8 mouse cellular contexts compared by ENCODE assay signal in the genomic region with DNA sequence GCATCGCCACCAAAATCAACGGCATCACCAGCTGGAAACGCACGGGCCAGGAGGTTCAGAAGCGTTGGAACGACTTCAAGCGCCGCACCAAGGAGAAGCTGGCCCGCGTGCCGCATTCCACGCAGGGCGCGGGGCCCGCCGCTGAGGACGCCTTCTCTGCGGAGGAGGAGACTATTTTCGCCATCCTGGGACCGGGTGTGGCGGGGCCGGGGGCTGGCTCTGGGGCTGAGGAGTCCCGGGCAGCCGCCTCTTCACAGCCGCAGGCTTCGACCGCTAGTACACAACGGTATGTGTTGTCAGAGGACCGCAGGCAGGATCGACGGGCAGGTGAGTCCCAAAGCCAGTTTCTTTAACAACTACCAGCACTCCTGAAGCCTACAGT. TPM values are rescaled to one million over a fixed set of nuclear protein-coding genes. Genes with fewer than 3 reads are reported as not detected.
DNase-seq lines count a peak whose midpoint lies in the region; ATAC-seq and TF ChIP-seq lines count a peak whose summit lies in the region.

No protein-coding gene starts in this region.

- H3K4me2 ChIP-seq in lung, embryonic 14.5 days, result peak overlapping the region; percentile 72
- H3K4me2 ChIP-seq in forebrain, embryonic 14.5 days (ENCODE audit: low read length), result peak overlapping the region; percentile 87
- peak overlapping the region; percentile 73 for H3K4me2 ChIP-seq in midbrain, embryonic 11.5 days

- ATAC-seq in lung, embryonic 14.5 days (ENCODE audit: insufficient read depth), result no peak
- ATAC-seq in forebrain, embryonic 14.5 days, result no peak
- no peak for ATAC-seq in midbrain, embryonic 11.5 days (ENCODE audit: low FRiP score)
- ATAC-seq in megakaryocyte progenitor cell, adult 5-6 weeks (replicated peaks; ENCODE audit: poor library complexity), result no peak

- H3K9ac ChIP-seq in lung, embryonic 14.5 days, result peak overlapping the region; percentile 57
- H3K9ac ChIP-seq in forebrain, embryonic 14.5 days (ENCODE audit: low read length), result peak overlapping the region; percentile 69
- H3K9ac ChIP-seq in midbrain, embryonic 11.5 days (ENCODE audit: low read length), result peak overlapping the region; percentile 65

- H3K27me3 ChIP-seq in lung, embryonic 14.5 days (ENCODE audit: insufficient read depth, low read length), result peaks cover 19% of the 10 kb centered on the region
- H3K27me3 ChIP-seq in forebrain, embryonic 14.5 days (replicated peaks; ENCODE audit: control insufficient read depth, insufficient read depth, low read length), result 0 out of 2 replicates have a peak, but pooled peaks cover 6% of the 10 kb centered on the region
- H3K27me3 ChIP-seq in midbrain, embryonic 11.5 days (ENCODE audit: control insufficient read depth, insufficient read depth, low read length), result peaks cover 23% of the 10 kb centered on the region

- TF ChIP-seq POLR2A in bone marrow, adult 2 months (IDR thresholded peaks at IDR 0.05; ENCODE audit: borderline replicate concordance, control insufficient read depth, low read depth, low read length), result no peak

- 2% methylated on average over 31 of the region's 31 CpGs for WGBS in lung, embryonic 14.5 days
- WGBS in bone marrow, adult 2 months, result 5% methylated on average over 31 of the region's 31 CpGs
- WGBS in forebrain, embryonic 14.5 days, result 2% methylated on average over 30 of the region's 31 CpGs
- WGBS in midbrain, embryonic 11.5 days, result 4% methylated on average over 31 of the region's 31 CpGs

- H3K36me3 ChIP-seq in lung, embryonic 14.5 days (ENCODE audit: insufficient read depth), result peaks cover 4% of the 10 kb centered on the region; the same call in 1 of the 2 replicates
- no peaks in the 10 kb centered on the region for H3K36me3 ChIP-seq in forebrain, embryonic 14.5 days (ENCODE audit: control insufficient read depth, insufficient read depth, low read length)
- H3K36me3 ChIP-seq in midbrain, embryonic 11.5 days (ENCODE audit: control insufficient read depth, insufficient read depth, low read length), result no peaks in the 10 kb centered on the region

- no peak for TF ChIP-seq CTCF in lung, embryonic 14.5 days (IDR thresholded peaks at IDR 0.05; ENCODE audit: low read depth)
- no peak for TF ChIP-seq CTCF in bone marrow, adult 2 months (IDR thresholded peaks at IDR 0.05; ENCODE audit: control insufficient read depth, insufficient read depth, low read length)

- H3K4me1 ChIP-seq in lung, embryonic 14.5 days (ENCODE audit: insufficient read depth), result no peaks in the 10 kb centered on the region
- no peaks in the 10 kb centered on the region; the same call in 1 of the 2 replicates for H3K4me1 ChIP-seq in bone marrow, adult 2 months (ENCODE audit: control insufficient read depth, insufficient read depth, low read length)
- H3K4me1 ChIP-seq in forebrain, embryonic 14.5 days (ENCODE audit: control insufficient read depth, insufficient read depth, low read length), result peaks cover 8% of the 10 kb centered on the region; the same call in 1 of the 2 replicates
- H3K4me1 ChIP-seq in midbrain, embryonic 11.5 days (ENCODE audit: control insufficient read depth, insufficient read depth, low read length), result peaks cover 15% of the 10 kb centered on the region

- no peaks in the 10 kb centered on the region for H3K9me3 ChIP-seq in lung, embryonic 14.5 days (ENCODE audit: low read depth, low read length)
- no peaks in the 10 kb centered on the region for H3K9me3 ChIP-seq in forebrain, embryonic 14.5 days (replicated peaks; ENCODE audit: control insufficient read depth, low read length)
- no peaks in the 10 kb centered on the region for H3K9me3 ChIP-seq in midbrain, embryonic 11.5 days (ENCODE audit: control insufficient read depth, low read length)

- H3K27ac ChIP-seq in lung, embryonic 14.5 days (ENCODE audit: low read depth), result no peak overlapping the region
- no peak overlapping the region for H3K27ac ChIP-seq in bone marrow, adult 2 months (ENCODE audit: control insufficient read depth, insufficient read depth, low read depth, low read length, poor library complexity)
- H3K27ac ChIP-seq in forebrain, embryonic 14.5 days (ENCODE audit: low read depth, low read length), result no peak overlapping the region
- no peak overlapping the region for H3K27ac ChIP-seq in midbrain, embryonic 11.5 days (ENCODE audit: low read depth, low read length)

- peak overlapping the region; percentile 52 for H3K4me3 ChIP-seq in lung, embryonic 14.5 days (ENCODE audit: low read depth, low read length)
- H3K4me3 ChIP-seq in bone marrow, adult 2 months (replicated peaks; ENCODE audit: control insufficient read depth, low read depth, low read length), result peak overlapping the region; percentile 9
- H3K4me3 ChIP-seq in forebrain, embryonic 14.5 days (ENCODE audit: low read depth, low read length), result peak overlapping the region; percentile 52
- peak overlapping the region; percentile 51 for H3K4me3 ChIP-seq in midbrain, embryonic 11.5 days (ENCODE audit: low read depth, low read length)

- peak; percentile 36 for DNase-seq in lung, embryonic 14.5 days
- DNase-seq in lung, postnatal 36 days, result no peak
- peak; percentile 27 for DNase-seq in forebrain, embryonic 14.5 days (ENCODE audit: low spot score)
- DNase-seq in induced T-regulatory cell, adult 2 months (ENCODE audit: low read depth), result peak; percentile 39
- DNase-seq in midbrain, embryonic 11.5 days (ENCODE audit: low spot score, missing footprints), result peak; percentile 93
- DNase-seq in layer of hippocampus, adult 9-11 months, result no peak

RNA-seq across cellular contexts. Expression of gene Mypop, which starts 1.2 kb away (rescaled TPM):
- 3.7 and 4.8 TPM in 2 replicates for polyA plus RNA-seq in lung, embryonic 14.5 days (2014; fragmentation: Nextera tagmentation; extraction: Ambion mirVana)
- polyA plus RNA-seq in bone marrow, adult 2 months (2011; ENCODE audit: insufficient read depth, insufficient read length, low replicate concordance, missing spikeins), result 0.83 and 1.1 TPM in 2 replicates
- 3.6 and 3.9 TPM in 2 replicates for polyA plus RNA-seq in forebrain, embryonic 14.5 days (2014; fragmentation: Nextera tagmentation; extraction: Ambion mirVana)
- 3.7 and 4.0 TPM in 2 replicates for polyA plus RNA-seq in midbrain, embryonic 11.5 days (2014; fragmentation: Nextera tagmentation; extraction: Ambion mirVana)
- total RNA-seq in megakaryocyte progenitor cell, adult 5-6 weeks (2015), result 0.17 TPM in 1 of 2 replicates, not detected in the other
- not detected in 2 replicates for total RNA-seq in megakaryocyte progenitor cell, adult 5-6 weeks (2017)

RNA-seq across cellular contexts. Expression of gene Nanos2, which starts 5.1 kb away (rescaled TPM):
- not detected in 2 replicates for polyA plus RNA-seq in lung, embryonic 14.5 days (2014; fragmentation: Nextera tagmentation; extraction: Ambion mirVana)
- polyA plus RNA-seq in bone marrow, adult 2 months (2011; ENCODE audit: insufficient read depth, insufficient read length, low replicate concordance, missing spikeins), result not detected in 2 replicates
- polyA plus RNA-seq in forebrain, embryonic 14.5 days (2014; fragmentation: Nextera tagmentation; extraction: Ambion mirVana), result 0.18 and 0.49 TPM in 2 replicates
- polyA plus RNA-seq in midbrain, embryonic 11.5 days (2014; fragmentation: Nextera tagmentation; extraction: Ambion mirVana), result 0.10 TPM in 2 replicates
- not detected in 2 replicates for total RNA-seq in megakaryocyte progenitor cell, adult 5-6 weeks (2015)
- not detected in 2 replicates for total RNA-seq in megakaryocyte progenitor cell, adult 5-6 weeks (2017)

RNA-seq across cellular contexts. Expression of gene Irf2bp1, which starts 11.6 kb away (rescaled TPM):
- 27.3 and 35.0 TPM in 2 replicates for polyA plus RNA-seq in lung, embryonic 14.5 days (2014; fragmentation: Nextera tagmentation; extraction: Ambion mirVana)
- 6.8 and 7.3 TPM in 2 replicates for polyA plus RNA-seq in bone marrow, adult 2 months (2011; ENCODE audit: insufficient read depth, insufficient read length, low replicate concordance, missing spikeins)
- polyA plus RNA-seq in forebrain, embryonic 14.5 days (2014; fragmentation: Nextera tagmentation; extraction: Ambion mirVana), result 25.9 and 33.3 TPM in 2 replicates
- polyA plus RNA-seq in midbrain, embryonic 11.5 days (2014; fragmentation: Nextera tagmentation; extraction: Ambion mirVana), result 24.1 and 26.5 TPM in 2 replicates
- total RNA-seq in megakaryocyte progenitor cell, adult 5-6 weeks (2015), result 16.4 and 16.8 TPM in 2 replicates
- 12.5 and 13.1 TPM in 2 replicates for total RNA-seq in megakaryocyte progenitor cell, adult 5-6 weeks (2017)

RNA-seq across cellular contexts. Expression of gene Foxa3, which starts 31.1 kb away (rescaled TPM):
- polyA plus RNA-seq in lung, embryonic 14.5 days (2014; fragmentation: Nextera tagmentation; extraction: Ambion mirVana), result 2.2 and 2.3 TPM in 2 replicates
- not detected in 2 replicates for polyA plus RNA-seq in bone marrow, adult 2 months (2011; ENCODE audit: insufficient read depth, insufficient read length, low replicate concordance, missing spikeins)
- not detected in 2 replicates for polyA plus RNA-seq in forebrain, embryonic 14.5 days (2014; fragmentation: Nextera tagmentation; extraction: Ambion mirVana)
- polyA plus RNA-seq in midbrain, embryonic 11.5 days (2014; fragmentation: Nextera tagmentation; extraction: Ambion mirVana), result not detected in 2 replicates
- not detected in 2 replicates for total RNA-seq in megakaryocyte progenitor cell, adult 5-6 weeks (2015)
- total RNA-seq in megakaryocyte progenitor cell, adult 5-6 weeks (2017), result not detected in 2 replicates

RNA-seq across cellular contexts. Expression of gene Sympk, which starts 31.9 kb away (rescaled TPM):
- polyA plus RNA-seq in lung, embryonic 14.5 days (2014; fragmentation: Nextera tagmentation; extraction: Ambion mirVana), result 22.9 and 26.8 TPM in 2 replicates
- 34.3 and 108 TPM in 2 replicates for polyA plus RNA-seq in bone marrow, adult 2 months (2011; ENCODE audit: insufficient read depth, insufficient read length, low replicate concordance, missing spikeins)
- 19.1 and 22.7 TPM in 2 replicates for polyA plus RNA-seq in forebrain, embryonic 14.5 days (2014; fragmentation: Nextera tagmentation; extraction: Ambion mirVana)
- polyA plus RNA-seq in midbrain, embryonic 11.5 days (2014; fragmentation: Nextera tagmentation; extraction: Ambion mirVana), result 30.9 and 33.3 TPM in 2 replicates
- total RNA-seq in megakaryocyte progenitor cell, adult 5-6 weeks (2015), result 58.1 and 74.7 TPM in 2 replicates
- total RNA-seq in megakaryocyte progenitor cell, adult 5-6 weeks (2017), result 44.9 and 48.6 TPM in 2 replicates

Comparison
In these comparisons a context has a peak if more than half of its experiments do, and no peak if none do; other contexts are left out.
1. DNase-seq: peak in lung, embryonic 14.5 days (single experiment), forebrain, embryonic 14.5 days (single experiment), induced T-regulatory cell, adult 2 months (single experiment) and midbrain, embryonic 11.5 days (single experiment); none in lung, postnatal 36 days (single experiment) and layer of hippocampus, adult 9-11 months (single experiment).
2. Peak in every context shown above with its lines, with median percentiles within 50 percentile points of each other: H3K4me2 ChIP-seq, H3K4me3 ChIP-seq and H3K9ac ChIP-seq.